Mouse (Mus musculus) mouse embryonic stem cell (cell line): Measurements from ENCODE around the gene Apaf1.

Experiments used
- in situ Hi-C, 2 experiments: fragments of 300-500 bp; cut with MboI; formaldehyde crosslinking; loops; 1 replicate in 1 of 2; 3 replicates in 1 of 2; pipeline ENCODE4 v1.14.3; 2019 to 2020; ENCODE audit warnings: low sequenced_read_pairs in 2 of 2, low pct_unique_long_range_greater_than_20kb in 1 of 2, mixed read lengths in 1 of 2; ENCODE audit not compliant: unreplicated experiment in 1 of 2

Apaf1 gene

GRCm38 (mm10) chr10:90947608-90948373, 134.8 kb downstream of the Apaf1 start:
- in situ Hi-C loops = no loop called here

- in situ Hi-C loops = no loop called here
Measured at GRCm38 (mm10) chr10:90947043-90947442, 135.5 kb downstream of the Apaf1 start.

- in situ Hi-C loops = no loop called here
Measured at GRCm38 (mm10) chr10:90942001-90942700, 140.4 kb downstream of the Apaf1 start.

- in situ Hi-C loops = no loop called here
Measured at GRCm38 (mm10) chr10:90940521-90941520, 141.7 kb downstream of the Apaf1 start.
